Mouse (Mus musculus) adrenal gland, adult (tissue): ENCODE results near the gene Slamf1.
A peak's percentile ranks its signal among the peaks of the same experiment; 100 is the strongest.
"Not testable (repeated sequence)": the region's sequence is repeated elsewhere in the genome, so short reads cannot be mapped to it uniquely, and the experiment has no call there.

Source experiments
- DNase-seq, 2 experiments: peaks; one replicate each; pipeline ENCODE4 v3.0.0; 2022 to 2023; ENCODE audit warnings: low spot score in 1 of 2; ENCODE audit not compliant: inconsistent age in 2 of 2

Slamf1 gene

DNA sequence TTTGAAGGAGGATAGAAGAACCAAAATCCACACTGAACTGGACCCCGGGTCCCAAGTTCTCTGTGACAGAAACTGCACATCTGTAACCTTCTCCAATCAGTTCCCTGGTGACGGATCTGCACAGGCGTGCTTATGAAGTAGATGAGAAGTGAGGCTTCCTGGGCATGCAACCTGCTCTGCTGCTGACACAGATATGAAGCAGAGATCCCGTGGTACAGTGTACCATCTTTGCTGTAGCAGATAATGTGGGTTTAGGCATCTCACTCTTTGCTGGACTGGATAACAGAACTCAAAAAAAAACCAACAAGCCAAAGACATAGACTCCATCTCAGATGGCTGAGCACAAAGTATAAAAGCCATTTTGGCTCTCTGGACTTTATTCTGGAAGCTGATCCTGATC lies 32.7 kb downstream of the Slamf1 start:
- no peak for DNase-seq

- not testable (repeated sequence) for DNase-seq
Measured at GRCm38 (mm10) chr1:171811048-171811447, 44.1 kb downstream of the Slamf1 start.

DNA sequence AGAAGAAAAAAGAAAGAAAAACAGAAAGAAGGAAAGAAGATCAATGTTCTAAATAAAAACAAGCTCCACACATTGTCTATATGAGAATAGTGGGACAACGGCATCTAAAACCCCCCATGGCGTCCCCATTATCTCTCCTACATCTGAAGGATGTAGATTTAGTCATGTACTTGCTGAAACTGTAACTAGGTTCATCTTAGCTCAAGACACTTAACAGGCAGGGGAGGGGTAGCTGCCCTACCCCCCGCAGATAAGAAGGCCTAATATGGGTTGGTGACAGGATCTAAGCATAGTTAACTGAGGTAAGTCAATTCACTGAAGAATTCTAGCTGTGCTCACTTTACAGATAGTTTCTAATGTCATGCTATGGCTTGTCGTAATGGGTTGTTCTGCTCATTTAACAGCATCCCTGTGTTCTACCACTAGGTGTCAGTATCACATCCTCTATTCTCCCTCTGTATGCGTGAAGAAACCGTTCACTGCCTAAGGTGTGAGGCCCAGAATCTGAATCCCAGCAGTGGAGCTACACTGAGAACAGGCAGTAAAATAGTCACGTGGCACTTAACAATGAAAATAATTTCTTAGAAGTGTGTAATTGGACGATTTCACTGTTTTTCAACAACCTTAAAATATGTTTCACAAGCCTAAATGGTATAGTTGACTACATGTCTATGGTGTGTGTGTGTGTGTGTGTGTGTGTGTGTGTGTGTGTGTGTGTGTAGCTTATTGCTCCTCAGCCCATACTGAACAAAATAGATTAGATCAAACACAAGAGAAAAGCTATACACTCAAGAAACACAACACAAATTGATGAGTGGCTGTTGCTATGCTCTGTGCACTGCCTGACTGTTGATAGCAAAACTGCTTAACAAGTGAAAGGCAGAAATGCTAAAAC lies 48.9 kb downstream of the Slamf1 start:
- DNase-seq = peak; percentile 7 to 68

DNA sequence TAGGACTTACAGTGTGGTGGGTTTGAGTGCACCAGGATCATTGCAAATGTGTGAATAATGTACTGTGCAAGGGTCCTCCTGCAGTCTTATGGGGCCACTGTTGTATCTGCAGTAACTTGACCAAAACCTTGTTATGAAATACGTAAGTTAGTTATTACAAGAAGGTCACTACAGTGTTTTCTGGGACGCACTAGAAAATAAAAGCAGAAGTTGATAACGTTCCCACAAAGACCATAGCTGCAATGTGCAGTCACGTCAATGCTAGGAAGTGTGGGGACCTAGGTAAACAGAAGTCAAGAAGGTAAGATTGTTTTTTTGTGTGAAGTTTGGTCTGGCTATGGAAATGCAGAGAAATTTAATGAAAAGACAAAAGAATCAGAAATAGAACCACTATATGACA lies 50.1 kb downstream of the Slamf1 start:
- DNase-seq = no peak

- no peak for DNase-seq
Measured at GRCm38 (mm10) chr1:171821331-171821730, 54.4 kb downstream of the Slamf1 start.

DNA sequence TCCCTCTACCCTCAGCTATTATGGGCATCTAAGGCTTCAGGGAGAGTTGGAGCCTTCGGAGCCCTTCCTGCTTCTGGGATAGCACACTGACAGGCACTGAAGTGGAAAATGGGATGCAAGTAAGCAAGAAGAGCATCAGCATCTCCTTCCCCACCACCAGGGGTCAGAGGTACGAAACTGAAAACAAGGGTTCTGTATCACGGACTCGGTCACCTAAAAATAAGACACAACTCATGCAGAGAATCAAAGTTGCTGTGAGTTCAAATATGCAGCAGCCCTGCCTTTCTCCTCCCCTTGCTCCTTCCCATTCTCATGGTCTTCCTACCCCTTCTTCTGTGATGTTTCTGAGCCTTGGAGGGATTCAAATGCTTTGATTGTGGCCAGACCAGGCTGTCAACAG lies 58.5 kb downstream of the Slamf1 start:
- DNase-seq = no peak

DNA sequence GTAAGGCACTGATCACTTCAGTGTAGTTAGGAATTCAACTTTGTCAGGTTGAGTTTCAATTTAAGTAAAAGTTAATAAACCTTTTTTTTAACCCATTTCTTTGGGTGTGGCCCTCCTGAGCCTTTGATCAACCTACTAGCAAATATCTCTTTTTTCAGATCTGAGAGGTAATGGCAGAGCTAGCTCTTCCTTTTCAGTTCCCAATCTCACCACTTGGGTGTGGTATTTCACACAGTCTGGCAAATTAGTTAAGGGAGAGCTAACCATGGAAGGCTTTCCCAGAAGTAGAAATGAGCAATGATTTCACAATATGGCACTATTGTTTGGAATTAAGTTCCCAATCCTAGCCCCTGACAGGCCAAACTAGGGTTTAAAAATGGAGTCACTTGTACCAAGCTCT lies 59.2 kb downstream of the Slamf1 start:
- no peak for DNase-seq

DNA sequence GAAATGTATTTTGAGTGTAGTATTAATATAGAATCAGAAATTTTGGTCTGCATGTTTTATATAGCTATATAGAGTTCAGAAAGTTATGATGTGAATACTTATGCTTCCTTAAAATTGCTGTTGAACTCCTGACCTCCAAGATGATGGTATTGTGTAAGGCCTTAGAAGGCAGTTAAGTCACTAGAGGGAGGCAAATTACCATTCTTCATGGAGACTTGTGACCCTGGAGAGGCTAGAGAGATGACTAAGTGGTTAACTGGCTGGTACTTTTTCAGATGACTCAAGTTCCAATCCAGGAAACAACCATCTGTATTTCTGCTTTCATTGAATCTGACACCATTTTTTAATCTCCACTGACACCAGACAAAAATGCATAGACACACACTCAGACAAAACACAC lies 60.7 kb downstream of the Slamf1 start:
- DNase-seq = peak in 1 of 2 experiments; percentile 34

DNA sequence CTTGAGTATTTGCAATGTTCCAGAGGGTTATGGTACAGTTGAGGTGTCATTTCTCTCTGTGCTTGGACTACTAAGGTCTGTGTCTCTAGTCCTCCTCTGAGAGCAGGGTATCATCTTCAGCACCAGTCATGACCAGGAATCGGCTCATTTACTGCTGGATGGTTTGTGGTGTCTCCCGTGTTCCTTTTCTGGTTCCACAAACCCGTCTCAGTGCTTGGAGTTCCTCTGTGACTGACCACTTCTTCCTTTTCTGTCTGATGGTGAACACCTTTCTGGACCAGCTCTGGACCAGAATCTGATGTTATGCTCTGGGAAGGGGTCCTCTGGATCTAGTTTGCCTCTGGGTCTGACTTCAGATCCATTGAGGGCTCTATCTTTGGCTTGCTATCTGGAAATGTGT lies 72.6 kb downstream of the Slamf1 start, which contains the start of gene Cd84:
Cd84 (plus strand) TSS at position 210 of the 400 bp plus-strand sequence.
- DNase-seq = no peak

DNA sequence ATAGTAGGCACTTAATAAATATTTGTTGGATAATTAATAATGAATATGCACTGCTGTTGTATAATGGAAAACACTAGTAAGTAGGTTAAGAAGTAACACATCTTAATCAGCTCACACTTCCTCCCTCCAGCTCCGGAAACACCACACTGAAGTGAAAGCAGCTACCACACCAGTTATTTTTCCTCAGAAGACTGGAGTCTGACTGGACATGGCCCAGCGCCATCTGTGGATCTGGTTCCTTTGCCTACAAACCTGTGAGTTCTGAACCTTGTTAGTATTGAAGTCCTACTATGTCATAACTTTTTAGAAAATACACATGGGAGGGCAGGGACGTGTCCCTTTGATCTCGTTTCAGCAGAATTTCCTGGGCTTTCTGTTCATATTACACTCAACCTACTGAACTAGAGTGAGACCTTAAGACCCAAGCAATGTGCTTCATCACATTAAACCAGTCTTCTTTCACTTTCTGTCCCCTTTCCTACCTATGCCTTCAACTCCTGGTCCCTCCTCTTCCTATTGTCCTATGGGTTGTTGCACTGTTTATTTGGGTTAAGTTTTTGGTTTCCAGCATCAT lies 73.6 kb downstream of the Slamf1 start:
- DNase-seq = no peak

- DNase-seq = no peak
Measured at GRCm38 (mm10) chr1:171845035-171845754, 78.3 kb downstream of the Slamf1 start.

- DNase-seq = no peak
Measured at GRCm38 (mm10) chr1:171848201-171848600, 81.3 kb downstream of the Slamf1 start.

- DNase-seq = no peak
Measured at GRCm38 (mm10) chr1:171848757-171849156, 81.8 kb downstream of the Slamf1 start.

DNA sequence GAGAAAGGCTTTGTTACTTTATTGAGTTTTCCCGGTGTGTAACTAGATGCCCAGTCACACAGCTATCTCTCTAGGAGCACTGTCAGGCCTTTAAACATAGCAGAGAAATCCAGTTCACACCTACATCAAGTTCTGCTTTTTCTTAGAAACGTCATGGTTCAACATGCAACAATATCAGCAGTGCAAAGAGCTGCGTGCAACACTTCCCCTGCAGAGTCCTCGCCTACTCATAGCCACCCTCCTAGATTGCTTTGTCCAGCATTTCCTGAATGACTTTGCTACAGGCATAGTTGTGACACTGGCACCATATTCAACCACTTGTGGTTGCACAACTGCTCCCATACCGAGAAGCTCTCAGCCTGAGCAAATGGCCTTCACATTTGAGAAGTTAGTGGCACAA lies 82.5 kb downstream of the Slamf1 start:
- peak; percentile 10 to 39 for DNase-seq
